Mouse (Mus musculus): ENCODE measurements at regions not wholly inside any gene's neighbourhood (a gene's known extent, or its start where the extent isn't known, plus 50 kb on each side); places are given as distances from the start of the nearest gene placed in this dataset.

- in situ Hi-C loops (cut with MboI, MseI) = no loop called here
These were observed 86.0 kb upstream of the Xpo1 start for GRCm38 (mm10) chr11:23169742-23170428.

- in situ Hi-C loops (cut with MboI, MseI) = no loop called here
These were observed 85.0 kb upstream of the Xpo1 start for GRCm38 (mm10) chr11:23170813-23171212.

- in situ Hi-C loops (cut with MboI, MseI) = no loop called here
These were observed 84.1 kb upstream of the Xpo1 start for GRCm38 (mm10) chr11:23171760-23172159.

GRCm38 (mm10) chr11:23181647-23182046 is 74.2 kb upstream of the Xpo1 start:
- in situ Hi-C loops (cut with MboI, MseI) = loop anchor here (25.0 kb wide), 1 partner anchor 1381 kb away; no protein-coding TSS in a partner anchor

GRCm38 (mm10) chr11:23185211-23185610 is 70.6 kb upstream of the Xpo1 start:
- in situ Hi-C loops (cut with MboI, MseI) = loop anchor here (25.0 kb wide), 1 partner anchor 1377 kb away; no protein-coding TSS in a partner anchor

- in situ Hi-C loops (cut with MboI, MseI) = no loop called here
These were observed 54.0 kb upstream of the Xpo1 start for GRCm38 (mm10) chr11:23201701-23202449.

- in situ Hi-C loops (cut with MboI, MseI) = no loop called here
These were observed 52.3 kb upstream of the Xpo1 start for GRCm38 (mm10) chr11:23203566-23203965.

GRCm38 (mm10) chr11:23204041-23204440 is 51.8 kb upstream of the Xpo1 start:
- in situ Hi-C loops (cut with MboI, MseI) = no loop called here
